Mouse (Mus musculus) left cerebral cortex, adult 2 months (tissue): ENCODE measurements around the gene Slc12a7. TPM values are rescaled to one million over a fixed set of nuclear protein-coding genes. Genes with fewer than 3 reads are reported as not detected.
A peak's percentile ranks its signal among the peaks of the same experiment; 100 is the strongest.
"Not testable (repeated sequence)": the region's sequence is repeated elsewhere in the genome, so short reads cannot be mapped to it uniquely, and the experiment has no call there.

ENCODE experiments used
- DNase-seq, 2 experiments: peaks; one replicate each; pipeline ENCODE4 v3.0.0; 2021 to 2022; ENCODE audit warnings: low spot score in 2 of 2, mixed read lengths in 1 of 2; ENCODE audit errors: extremely low spot score in 1 of 2
- H3K27ac ChIP-seq: fragments of 200-600 bp; 2 replicates; pipeline ENCODE4 v1.8.1; 2022
- H3K4me3 ChIP-seq: fragments of 200-600 bp; 2 replicates; pipeline ENCODE4 v1.8.1; 2022
- CTCF ChIP-seq: fragments of 200-600 bp; IDR thresholded peaks from 2 replicates; pipeline ENCODE4 v1.8.1; 2022; ENCODE audit warnings: antibody characterized with exemption, mild to moderate bottlenecking, moderate library complexity
- intact Hi-C: fragments of 180-260 bp; cut with DNase I; formaldehyde crosslinking; loops from one replicate; pipeline ENCODE4 v1.15.1; 2025
- total RNA-seq, 2 experiments: library from RNA; stranded (reverse); gene quantifications; 2 replicates each; pipeline ENCODE4 v1.2.3; 2021

Slc12a7 gene
- total RNA-seq, 2 experiments from 2014 or later = 2.4 to 4.8 TPM

GRCm38 (mm10) chr13:73700554-73700953, 32.3 kb upstream of the Slc12a7 start:
- no peak overlapping the region for H3K4me3 ChIP-seq
- H3K27ac ChIP-seq = no peak overlapping the region
- TF ChIP-seq CTCF = no peak
- DNase-seq = no peak
- intact Hi-C loops = no loop called here

- intact Hi-C loops = no loop called here
- no peak for TF ChIP-seq CTCF
- DNase-seq = no peak
- H3K27ac ChIP-seq = no peak overlapping the region
- H3K4me3 ChIP-seq = no peak overlapping the region
Observed at GRCm38 (mm10) chr13:73701161-73701883, 31.6 kb upstream of the Slc12a7 start.

DNA sequence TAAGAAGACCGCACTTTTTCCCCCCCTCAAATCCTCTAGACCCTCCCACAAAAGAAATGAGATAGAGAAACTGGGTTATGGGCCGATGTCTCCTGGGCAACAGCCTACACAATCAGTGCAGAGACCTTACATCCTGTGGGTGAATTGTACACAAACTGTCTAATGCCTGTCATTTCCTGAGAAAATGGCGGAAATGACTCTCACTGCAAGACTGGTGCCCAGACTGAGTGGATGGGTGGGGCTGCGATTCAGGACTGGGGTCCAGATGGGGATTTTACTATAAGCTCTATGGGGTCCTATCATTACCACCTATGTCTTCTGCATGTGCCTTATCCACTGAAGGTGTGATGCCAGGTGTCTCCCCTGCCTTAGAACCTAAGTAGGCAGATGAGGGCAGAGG, 30.1 kb upstream of the Slc12a7 start:
- no peak for DNase-seq
- no peak overlapping the region for H3K4me3 ChIP-seq
- intact Hi-C loops = no loop called here
- no peak overlapping the region for H3K27ac ChIP-seq
- no peak for TF ChIP-seq CTCF

DNA sequence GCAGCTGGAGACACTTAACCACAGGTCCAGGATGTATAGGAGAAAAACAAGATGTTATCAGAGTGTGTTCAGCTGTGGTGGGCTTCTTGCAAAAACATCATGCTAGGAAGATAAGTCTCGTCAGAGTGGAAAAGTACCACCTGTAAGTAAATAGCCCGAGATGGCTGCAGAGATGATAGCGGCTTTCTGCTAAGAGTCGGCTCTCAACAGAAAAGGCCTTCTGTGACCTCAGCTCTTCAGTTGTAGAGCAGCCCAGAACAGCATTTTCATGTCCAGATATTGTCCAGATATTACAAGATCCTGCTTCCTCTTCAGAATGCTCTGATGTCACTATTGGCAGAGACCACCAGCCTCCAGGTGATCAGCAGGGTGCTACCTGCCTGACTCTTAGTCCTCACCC, 29.4 kb upstream of the Slc12a7 start:
- H3K4me3 ChIP-seq, intact Hi-C loops, DNase-seq, H3K27ac ChIP-seq: not testable (repeated sequence)

DNA sequence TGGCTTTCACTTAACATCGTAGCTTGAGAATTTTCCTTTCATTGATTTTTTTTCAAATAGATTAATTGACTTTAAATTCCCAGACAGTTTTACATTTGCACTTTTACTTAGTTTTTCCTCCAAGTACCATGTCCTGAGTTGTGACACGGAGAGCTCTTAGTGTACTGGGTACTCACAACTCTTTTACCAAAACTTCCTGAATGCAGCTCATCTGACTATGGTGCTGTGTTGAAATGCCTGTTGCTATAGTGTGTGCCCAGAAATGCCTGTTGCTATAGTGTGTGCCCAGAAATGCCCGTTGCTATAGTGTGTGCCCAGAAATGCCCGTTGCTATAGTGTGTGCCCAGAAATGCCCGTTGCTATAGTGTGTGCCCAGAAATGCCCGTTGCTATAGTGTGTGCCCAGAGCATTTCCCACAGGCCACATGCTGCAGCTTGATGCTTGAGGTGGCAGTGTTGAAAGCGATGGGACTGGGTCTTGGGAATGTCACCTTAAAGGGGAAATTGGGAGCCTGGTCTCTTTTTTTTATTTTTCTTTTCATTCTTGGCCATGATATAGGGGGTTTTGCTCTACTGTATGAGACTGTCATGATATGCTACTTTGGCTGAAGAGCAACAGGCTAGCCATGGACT, 28.1 kb upstream of the Slc12a7 start, which contains the start of gene Slc6a19:
Gene Slc6a19 (minus strand): TSS at position 172 of the 632 bp plus-strand sequence.
- intact Hi-C loops = no loop called here
- Histone ChIP-seq H3K27ac (no peak within 1 kb of the TSS), H3K4me3 (no peak within 1 kb of the TSS)
- DNase-seq = no peak
- TF ChIP-seq CTCF = no peak

- intact Hi-C loops = no loop called here
- Histone ChIP-seq H3K27ac (no peak overlapping the region), H3K4me3 (no peak overlapping the region)
- no peak for DNase-seq
- TF ChIP-seq CTCF = no peak
Observed at GRCm38 (mm10) chr13:73709491-73709890, 23.4 kb upstream of the Slc12a7 start.

DNA sequence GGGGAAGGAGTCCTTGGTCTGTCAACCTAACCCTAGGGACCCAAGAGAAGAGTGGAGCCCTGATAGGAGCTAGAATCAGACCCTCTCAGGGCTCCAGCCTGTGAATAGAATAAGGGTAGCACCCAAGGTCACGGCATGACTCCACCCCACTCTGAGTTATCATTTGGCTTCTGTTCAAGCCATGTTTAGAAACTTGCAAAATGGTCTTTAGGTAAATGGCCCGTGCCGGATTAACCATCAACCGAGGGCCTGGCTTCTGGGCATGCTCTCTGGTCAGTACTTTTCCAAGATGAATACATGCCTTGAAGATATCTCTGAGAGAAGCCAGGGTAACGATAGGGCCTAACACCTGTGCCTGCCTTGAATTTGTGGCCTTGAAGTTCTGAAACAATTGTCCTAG, 21.7 kb upstream of the Slc12a7 start:
- no peak overlapping the region for H3K4me3 ChIP-seq
- TF ChIP-seq CTCF = no peak
- intact Hi-C loops = no loop called here
- no peak overlapping the region for H3K27ac ChIP-seq
- DNase-seq = no peak

- intact Hi-C loops = no loop called here
- Histone ChIP-seq H3K4me3 (no peak overlapping the region), H3K27ac (no peak overlapping the region)
- TF ChIP-seq CTCF = no peak
- DNase-seq = no peak
Observed at GRCm38 (mm10) chr13:73711803-73712202, 21.1 kb upstream of the Slc12a7 start.

GRCm38 (mm10) chr13:73712228-73712627, 20.7 kb upstream of the Slc12a7 start:
- no peak overlapping the region for H3K27ac ChIP-seq
- TF ChIP-seq CTCF = no peak
- no peak for DNase-seq
- intact Hi-C loops = no loop called here
- H3K4me3 ChIP-seq = no peak overlapping the region

GRCm38 (mm10) chr13:73713204-73713603, 19.7 kb upstream of the Slc12a7 start:
- H3K4me3 ChIP-seq = no peak overlapping the region
- DNase-seq = no peak
- no peak overlapping the region for H3K27ac ChIP-seq
- intact Hi-C loops = no loop called here
- TF ChIP-seq CTCF = no peak

DNA sequence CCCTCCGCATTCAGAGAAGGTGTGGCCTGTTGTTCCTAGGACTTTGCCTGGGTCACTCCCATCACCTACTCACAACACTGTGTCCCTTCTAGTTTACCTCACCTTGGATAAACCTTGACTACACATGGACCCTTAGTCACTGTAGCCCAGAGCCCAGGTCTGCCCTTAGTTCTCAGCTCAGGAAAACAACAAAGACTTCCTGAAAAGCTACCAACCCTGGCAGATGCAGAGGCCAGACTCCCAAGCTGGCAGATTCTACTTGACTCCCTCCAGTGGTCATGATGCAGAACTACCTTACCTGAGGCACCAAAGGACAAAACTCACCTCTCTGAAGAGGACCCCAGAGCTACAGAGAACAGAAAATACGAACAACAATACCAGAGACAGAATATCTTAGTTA, 18.9 kb upstream of the Slc12a7 start:
- intact Hi-C loops = loop anchor here (1.0 kb wide), 1 partner anchor 68 kb away; no protein-coding TSS in a partner anchor
- no peak for DNase-seq
- peak; percentile 57 for TF ChIP-seq CTCF
- no peak overlapping the region for H3K27ac ChIP-seq
- no peak overlapping the region for H3K4me3 ChIP-seq

- TF ChIP-seq CTCF = peak; percentile 87
- Histone ChIP-seq H3K4me3 (no peak overlapping the region), H3K27ac (no peak overlapping the region)
- intact Hi-C loops = loop anchor here (1.0 to 5.0 kb wide), 4 partner anchors 104 to 584 kb away; no protein-coding TSS in a partner anchor
- DNase-seq = peak; percentile 76 to 87
Observed at GRCm38 (mm10) chr13:73718225-73718624, 14.7 kb upstream of the Slc12a7 start.

DNA sequence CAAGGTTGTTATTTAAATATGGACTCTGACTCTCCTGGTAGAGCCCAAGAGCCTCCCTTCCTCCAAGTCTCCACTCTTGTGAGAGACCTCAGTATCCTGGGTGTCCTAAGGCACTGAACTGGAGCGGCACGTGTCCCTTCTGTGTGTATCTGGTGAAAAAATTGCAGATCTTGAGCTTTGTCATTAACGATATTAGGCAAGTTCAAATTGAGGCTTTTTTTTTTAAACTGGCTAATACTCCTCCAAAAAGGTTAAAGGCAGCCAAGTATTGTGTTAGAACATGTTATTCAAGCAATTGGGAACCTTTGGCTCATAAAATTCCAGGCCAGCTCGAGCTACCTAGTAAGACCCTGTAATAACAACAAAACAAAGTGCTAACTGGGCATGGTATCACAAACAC, 12.7 kb upstream of the Slc12a7 start:
- no peak for TF ChIP-seq CTCF
- DNase-seq = no peak
- intact Hi-C loops = no loop called here
- Histone ChIP-seq H3K27ac (no peak overlapping the region), H3K4me3 (no peak overlapping the region)
